Mouse (Mus musculus): Measurements from ENCODE around the gene Usmg5. TPM values are rescaled to one million over a fixed set of nuclear protein-coding genes. Genes with fewer than 3 reads are reported as not detected.

Gene Usmg5
- polyA plus RNA-seq, 1 experiment from 2014 or later, result 1,548 TPM

Other genes starting within 250 kb of the Usmg5 start
- 526 and 612 TPM in 2 replicates for gene Ina, start 75.9 kb downstream of the Usmg5 start, polyA plus RNA-seq (2015; fragmentation: Nextera tagmentation; extraction: Ambion mirVana)
- 74.1 and 81.2 TPM in 2 replicates for gene Nt5c2, start 75.5 kb downstream of the Usmg5 start, polyA plus RNA-seq (2015; fragmentation: Nextera tagmentation; extraction: Ambion mirVana)
- 29.3 and 33.4 TPM in 2 replicates for gene Pcgf6, start 39.7 kb downstream of the Usmg5 start, polyA plus RNA-seq (2015; fragmentation: Nextera tagmentation; extraction: Ambion mirVana)
- 5.8 and 5.9 TPM in 2 replicates for gene Taf5, start 22.9 kb downstream of the Usmg5 start, polyA plus RNA-seq (2015; fragmentation: Nextera tagmentation; extraction: Ambion mirVana)
- gene Pdcd11, start 121 bp upstream of the Usmg5 start, polyA plus RNA-seq (2015; fragmentation: Nextera tagmentation; extraction: Ambion mirVana), result 5.1 and 5.9 TPM in 2 replicates
- gene Calhm2, start 47.6 kb upstream of the Usmg5 start, polyA plus RNA-seq (2015; fragmentation: Nextera tagmentation; extraction: Ambion mirVana), result 1.3 and 1.6 TPM in 2 replicates
- gene Calhm1, start 53.6 kb upstream of the Usmg5 start, polyA plus RNA-seq (2015; fragmentation: Nextera tagmentation; extraction: Ambion mirVana), result not detected in 2 replicates
- not detected in 2 replicates for gene Calhm3, start 67.1 kb upstream of the Usmg5 start, polyA plus RNA-seq (2015; fragmentation: Nextera tagmentation; extraction: Ambion mirVana)
- 17.6 and 17.9 TPM in 2 replicates for gene Neurl1a, start 88.2 kb upstream of the Usmg5 start, polyA plus RNA-seq (2015; fragmentation: Nextera tagmentation; extraction: Ambion mirVana)

All from hindbrain, embryonic 15.5 days (tissue).